Mouse (Mus musculus): ENCODE measurements around the gene Dusp10. TPM values are rescaled to one million over a fixed set of nuclear protein-coding genes. Genes with fewer than 3 reads are reported as not detected.

The Dusp10 gene
- polyA plus RNA-seq, 1 experiment, result 9.1 TPM

GRCm38 (mm10) chr1:184032682-184033389 lies 19.7 kb downstream of the Dusp10 start:
- peaks cover 35% of the 10 kb centered on the region for H3K79me2 ChIP-seq (ENCODE audit: control insufficient read depth, insufficient read depth)
- H3K27me3 ChIP-seq (ENCODE audit: control insufficient read depth, insufficient read depth, insufficient read length), result no peaks in the 10 kb centered on the region
- peaks cover 28% of the 10 kb centered on the region for H3K79me3 ChIP-seq (ENCODE audit: low read depth)
- peak overlapping the region; percentile 71 for H3ac ChIP-seq (ENCODE audit: control insufficient read depth, insufficient read length, low read depth)
- TF ChIP-seq CEBPB (IDR thresholded peaks at IDR 0.05; ENCODE audit: low read depth) (no peak), USF1 (IDR thresholded peaks at IDR 0.05; ENCODE audit: low read depth) (no peak), MAX (IDR thresholded peaks at IDR 0.05) (no peak), MYOG (IDR thresholded peaks at IDR 0.05; ENCODE audit: control insufficient read depth, extremely low read depth, insufficient read length) (no peak), CTCF (IDR thresholded peaks at IDR 0.05; ENCODE audit: control insufficient read depth, insufficient read depth, insufficient read length) (no peak), FOSL1 (IDR thresholded peaks at IDR 0.05; ENCODE audit: insufficient read depth, low read length, poor library complexity, severe bottlenecking) (no peak), MYOD1 (IDR thresholded peaks at IDR 0.05; ENCODE audit: control insufficient read depth, insufficient read length, low read depth) (no peak)
- H3K36me3 ChIP-seq (ENCODE audit: control insufficient read depth, insufficient read depth), result peaks cover 14% of the 10 kb centered on the region
- peak overlapping the region; percentile 46 for H3K4me3 ChIP-seq (ENCODE audit: insufficient read depth, poor library complexity, severe bottlenecking)

GRCm38 (mm10) chr1:184033390-184034010 lies 20.4 kb downstream of the Dusp10 start:
- H3K27me3 ChIP-seq (ENCODE audit: control insufficient read depth, insufficient read depth, insufficient read length), result no peaks in the 10 kb centered on the region
- H3ac ChIP-seq (ENCODE audit: control insufficient read depth, insufficient read length, low read depth), result peak overlapping the region; percentile 71
- peaks cover 21% of the 10 kb centered on the region for H3K36me3 ChIP-seq (ENCODE audit: control insufficient read depth, insufficient read depth)
- TF ChIP-seq USF1 (IDR thresholded peaks at IDR 0.05; ENCODE audit: low read depth) (no peak), CTCF (IDR thresholded peaks at IDR 0.05; ENCODE audit: control insufficient read depth, insufficient read depth, insufficient read length) (peak; percentile 77)
- H3K79me2 ChIP-seq (ENCODE audit: control insufficient read depth, insufficient read depth), result peaks cover 42% of the 10 kb centered on the region
- peaks cover 33% of the 10 kb centered on the region for H3K79me3 ChIP-seq (ENCODE audit: low read depth)
- peak overlapping the region; percentile 46 for H3K4me3 ChIP-seq (ENCODE audit: insufficient read depth, poor library complexity, severe bottlenecking)

GRCm38 (mm10) chr1:184034011-184034557 lies 21.0 kb downstream of the Dusp10 start, which contains the start of gene 1700056E22Rik:
TSS of gene 1700056E22Rik (minus strand) at chr1:184034301.
- H3K4me3 ChIP-seq (ENCODE audit: insufficient read depth, poor library complexity, severe bottlenecking), result peak within 1 kb of the TSS; percentile 63
- H3K36me3 ChIP-seq (ENCODE audit: control insufficient read depth, insufficient read depth), result peaks cover 26% of the 10 kb centered on the region
- peaks cover 48% of the 10 kb centered on the region for H3K79me2 ChIP-seq (ENCODE audit: control insufficient read depth, insufficient read depth)
- TF ChIP-seq MYOG (IDR thresholded peaks at IDR 0.05; ENCODE audit: control insufficient read depth, extremely low read depth, insufficient read length) (no peak), USF1 (IDR thresholded peaks at IDR 0.05; ENCODE audit: low read depth) (no peak), FOSL1 (IDR thresholded peaks at IDR 0.05; ENCODE audit: insufficient read depth, low read length, poor library complexity, severe bottlenecking) (no peak), CTCF (IDR thresholded peaks at IDR 0.05; ENCODE audit: control insufficient read depth, insufficient read depth, insufficient read length) (no peak), CEBPB (IDR thresholded peaks at IDR 0.05; ENCODE audit: low read depth) (no peak), MAX (IDR thresholded peaks at IDR 0.05) (no peak), MYOD1 (IDR thresholded peaks at IDR 0.05; ENCODE audit: control insufficient read depth, insufficient read length, low read depth) (no peak)
- H3K79me3 ChIP-seq (ENCODE audit: low read depth), result peaks cover 38% of the 10 kb centered on the region
- no peaks in the 10 kb centered on the region for H3K27me3 ChIP-seq (ENCODE audit: control insufficient read depth, insufficient read depth, insufficient read length)
- H3ac ChIP-seq (ENCODE audit: control insufficient read depth, insufficient read length, low read depth), result peak within 1 kb of the TSS; percentile 71

- H3K79me3 ChIP-seq (ENCODE audit: low read depth), result peaks cover 45% of the 10 kb centered on the region
- no peaks in the 10 kb centered on the region for H3K27me3 ChIP-seq (ENCODE audit: control insufficient read depth, insufficient read depth, insufficient read length)
- peak overlapping the region; percentile 63 for H3K4me3 ChIP-seq (ENCODE audit: insufficient read depth, poor library complexity, severe bottlenecking)
- no peak for TF ChIP-seq MYOG (IDR thresholded peaks at IDR 0.05; ENCODE audit: control insufficient read depth, extremely low read depth, insufficient read length)
- TF ChIP-seq MYOD1 (IDR thresholded peaks at IDR 0.05; ENCODE audit: control insufficient read depth, insufficient read length, low read depth), result no peak
- TF ChIP-seq CTCF (IDR thresholded peaks at IDR 0.05; ENCODE audit: control insufficient read depth, insufficient read depth, insufficient read length), result no peak
- peaks cover 32% of the 10 kb centered on the region for H3K36me3 ChIP-seq (ENCODE audit: control insufficient read depth, insufficient read depth)
- peaks cover 55% of the 10 kb centered on the region for H3K79me2 ChIP-seq (ENCODE audit: control insufficient read depth, insufficient read depth)
- H3ac ChIP-seq (ENCODE audit: control insufficient read depth, insufficient read length, low read depth), result peak overlapping the region; percentile 68
Observed at GRCm38 (mm10) chr1:184034741-184035181, 21.7 kb downstream of the Dusp10 start.

GRCm38 (mm10) chr1:184035346-184035903 lies 22.3 kb downstream of the Dusp10 start:
- Histone ChIP-seq H3K79me3 (ENCODE audit: low read depth) (peaks cover 52% of the 10 kb centered on the region), H3K27me3 (ENCODE audit: control insufficient read depth, insufficient read depth, insufficient read length) (no peaks in the 10 kb centered on the region), H3K4me3 (ENCODE audit: insufficient read depth, poor library complexity, severe bottlenecking) (peak overlapping the region; percentile 63), H3K36me3 (ENCODE audit: control insufficient read depth, insufficient read depth) (peaks cover 39% of the 10 kb centered on the region), H3ac (ENCODE audit: control insufficient read depth, insufficient read length, low read depth) (peak overlapping the region; percentile 79), H3K79me2 (ENCODE audit: control insufficient read depth, insufficient read depth) (peaks cover 61% of the 10 kb centered on the region)
- no peak for TF ChIP-seq FOSL1 (IDR thresholded peaks at IDR 0.05; ENCODE audit: insufficient read depth, low read length, poor library complexity, severe bottlenecking)
- no peak for TF ChIP-seq CEBPB (IDR thresholded peaks at IDR 0.05; ENCODE audit: low read depth)
- TF ChIP-seq USF1 (IDR thresholded peaks at IDR 0.05; ENCODE audit: low read depth), result no peak
- no peak for TF ChIP-seq CTCF (IDR thresholded peaks at IDR 0.05; ENCODE audit: control insufficient read depth, insufficient read depth, insufficient read length)
- no peak for TF ChIP-seq MAX (IDR thresholded peaks at IDR 0.05)
- TF ChIP-seq MYOG (IDR thresholded peaks at IDR 0.05; ENCODE audit: control insufficient read depth, extremely low read depth, insufficient read length), result no peak
- no peak for TF ChIP-seq MYOD1 (IDR thresholded peaks at IDR 0.05; ENCODE audit: control insufficient read depth, insufficient read length, low read depth)

Measured in C2C12 (cell line).